Mouse (Mus musculus) CD4-positive helper T cell, adult 2 months (primary cell): ENCODE results near the gene Tsc22d2.

ENCODE experiments used
- DNase-seq: peaks from one replicate; pipeline ENCODE4 v3.0.0-alpha.2; 2012; ENCODE audit warnings: low read depth, missing footprints, low spot score

The Tsc22d2 gene

GRCm38 (mm10) chr3:58515947-58516601 lies 101.6 kb downstream of the Tsc22d2 start:
- DNase-seq = no peak
